Mouse (Mus musculus) kidney, postnatal 36 days (tissue): ENCODE results near the gene Fam111a.
A peak's percentile ranks its signal among the peaks of the same experiment; 100 is the strongest.

Experiments
- DNase-seq, 2 experiments: peaks; one replicate each; pipeline ENCODE4 v3.0.0; 2021 to 2022; ENCODE audit warnings: mixed read lengths in 2 of 2

Fam111a gene

DNA sequence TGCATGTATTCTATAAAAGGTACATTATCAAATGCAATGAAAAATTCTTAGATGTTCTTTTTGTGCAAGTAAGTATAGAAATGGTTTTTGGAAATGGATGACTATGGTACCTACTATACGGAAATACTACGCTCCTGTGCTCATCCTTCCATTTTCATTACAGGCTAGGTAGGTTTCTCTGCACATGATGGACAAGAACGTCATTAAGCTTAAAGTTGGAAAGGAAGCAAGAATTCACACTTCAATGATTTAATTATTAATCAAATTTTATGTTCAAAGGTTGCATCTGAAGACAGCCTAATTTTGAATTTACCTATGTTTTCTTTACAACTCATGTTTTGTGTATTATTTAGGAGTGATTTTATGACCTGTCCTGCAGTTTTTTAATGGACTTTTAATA, 88.7 kb downstream of the Fam111a start:
- no peak for DNase-seq

GRCm38 (mm10) chr19:12634963-12635362, 89.4 kb downstream of the Fam111a start:
- no peak for DNase-seq

GRCm38 (mm10) chr19:12636863-12637262, 91.3 kb downstream of the Fam111a start:
- DNase-seq = no peak

DNA sequence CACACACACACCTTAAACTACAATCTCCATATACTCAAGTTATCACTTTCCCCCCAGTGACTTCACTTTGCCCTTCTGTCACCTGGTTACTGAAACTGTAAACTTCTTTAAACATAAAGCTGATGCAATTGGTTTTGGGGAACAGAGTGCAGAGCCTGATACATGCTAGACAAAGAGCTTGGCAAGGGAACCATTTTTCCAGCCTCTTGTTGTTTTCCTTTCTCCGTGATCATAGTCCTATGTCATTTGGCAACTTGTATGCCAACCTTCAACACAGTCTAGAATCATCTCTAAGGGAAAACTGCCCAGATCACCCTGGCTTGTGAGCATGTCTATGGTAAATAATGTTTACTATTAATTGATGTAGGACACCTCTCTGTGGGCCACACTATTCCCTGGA, 92.5 kb downstream of the Fam111a start:
- peak in 1 of 2 experiments; percentile 33 for DNase-seq
